Mouse (Mus musculus) mouse embryonic stem cell (cell line): ENCODE measurements around the gene Slc5a4a.

Experiments used
- in situ Hi-C, 2 experiments: fragments of 300-500 bp; cut with MboI; formaldehyde crosslinking; loops; 1 replicate in 1 of 2; 3 replicates in 1 of 2; pipeline ENCODE4 v1.14.3; 2019 to 2020; ENCODE audit warnings: low sequenced_read_pairs in 2 of 2, low pct_unique_long_range_greater_than_20kb in 1 of 2, mixed read lengths in 1 of 2; ENCODE audit not compliant: unreplicated experiment in 1 of 2

The Slc5a4a gene

GRCm38 (mm10) chr10:76209241-76209640 lies 62.0 kb downstream of the Slc5a4a start:
- in situ Hi-C loops = loop anchor here in 1 of 2 experiments (10.0 kb wide), 1 partner anchor 234 kb away; no protein-coding TSS in a partner anchor

GRCm38 (mm10) chr10:76210806-76211205 lies 63.6 kb downstream of the Slc5a4a start:
- in situ Hi-C loops = no loop called here

GRCm38 (mm10) chr10:76212121-76212520 lies 64.9 kb downstream of the Slc5a4a start:
- in situ Hi-C loops = no loop called here

- in situ Hi-C loops = no loop called here
These were observed 66.9 kb downstream of the Slc5a4a start for GRCm38 (mm10) chr10:76214161-76214560.

GRCm38 (mm10) chr10:76217056-76217455 lies 69.8 kb downstream of the Slc5a4a start:
- in situ Hi-C loops = no loop called here

- in situ Hi-C loops = no loop called here
These were observed 71.0 kb downstream of the Slc5a4a start for GRCm38 (mm10) chr10:76218240-76218639.

- in situ Hi-C loops = no loop called here
These were observed 78.7 kb downstream of the Slc5a4a start for GRCm38 (mm10) chr10:76225944-76226343.

- in situ Hi-C loops = no loop called here
These were observed 82.4 kb downstream of the Slc5a4a start for GRCm38 (mm10) chr10:76229627-76230026.

GRCm38 (mm10) chr10:76237341-76238225 lies 90.3 kb downstream of the Slc5a4a start, which contains the start of gene Prmt2:
Gene Prmt2, minus strand, starts transcription at chr10:76237865.
- in situ Hi-C loops = no loop called here
